Mouse (Mus musculus) neural tube, embryonic 12.5 days (tissue): ENCODE measurements around the gene Ppa2. TPM values are rescaled to one million over a fixed set of nuclear protein-coding genes. Genes with fewer than 3 reads are reported as not detected.

Experiments used
- ATAC-seq: fragments of 200-750 bp; cut with Nextera tagmentation; 2 replicates; pipeline ENCODE4 v1.8.0; 2017; ENCODE audit warnings: low read depth, mild to moderate bottlenecking, moderate TSS enrichment, moderate library complexity; ENCODE audit not compliant: low FRiP score
- H3K27ac ChIP-seq: fragments of 300-500 bp; sonication (generic); 2 replicates; pipeline ENCODE4 v1.5.1; 2016
- H3K27me3 ChIP-seq: fragments of 300-500 bp; sonication (generic); replicated peaks from 2 replicates; pipeline ENCODE4 v1.6.1; 2016; ENCODE audit warnings: mild to moderate bottlenecking
- H3K36me3 ChIP-seq: fragments of 300-500 bp; sonication (generic); 2 replicates; pipeline ENCODE4 v1.6.1; 2016; ENCODE audit warnings: mild to moderate bottlenecking
- H3K4me1 ChIP-seq: fragments of 300-500 bp; sonication (generic); 2 replicates; pipeline ENCODE4 v1.6.1; 2016
- H3K4me2 ChIP-seq: fragments of 300-500 bp; sonication (generic); replicated peaks from 2 replicates; pipeline ENCODE4 v1.6.1; 2016; ENCODE audit warnings: mild to moderate bottlenecking
- H3K4me3 ChIP-seq: fragments of 300-500 bp; sonication (generic); 2 replicates; pipeline ENCODE4 v1.5.1; 2016
- H3K9ac ChIP-seq: fragments of 300-500 bp; sonication (generic); 2 replicates; pipeline ENCODE4 v1.6.1; 2016; ENCODE audit warnings: mild to moderate bottlenecking
- H3K9me3 ChIP-seq: fragments of 300-500 bp; sonication (generic); 2 replicates; pipeline ENCODE4 v1.6.1; 2016; ENCODE audit warnings: mild to moderate bottlenecking
- WGBS: fragments of 180-500 bp; shearing (Covaris S2); methylation state at CpG from one replicate; pipeline ENCODE4 v1.1.7; 2016; 5-methylcytosine and 5-hydroxymethylcytosine counted together
- polyA plus RNA-seq: library from polyadenylated mRNA; unstranded; fragments of >200 nt; fragmentation: Nextera tagmentation; extraction: Ambion mirVana; gene quantifications from 2 replicates; pipeline ENCODE4 v1.2.1, GENCODE M21; 2016

Ppa2 gene
- polyA plus RNA-seq, 1 experiment from 2014 or later: 79.1 TPM

DNA sequence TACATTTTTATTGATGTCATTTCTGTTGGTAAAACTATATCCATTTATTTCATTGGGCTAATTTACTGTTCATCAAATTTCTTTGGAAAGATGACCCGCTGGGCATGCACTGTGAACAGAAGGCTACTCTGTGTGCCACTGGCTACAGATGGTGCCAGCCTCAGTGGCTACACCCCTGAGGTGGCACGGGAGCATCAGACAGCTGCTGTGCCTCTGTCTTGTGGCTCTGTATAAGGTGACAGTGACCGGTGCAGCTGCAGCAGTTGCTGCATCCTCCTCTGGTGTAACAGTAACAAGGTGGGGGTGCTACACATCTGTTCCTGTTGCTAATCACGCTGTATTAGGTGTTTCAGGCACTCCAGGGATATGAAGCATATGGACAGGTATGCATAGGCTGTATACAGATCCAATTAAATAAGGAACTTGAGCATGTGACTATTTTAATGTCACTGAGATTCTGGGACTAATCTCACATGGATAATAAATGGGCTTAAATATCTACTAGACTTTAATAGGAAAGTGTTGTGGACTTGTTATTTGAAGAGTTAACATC is 101.3 kb downstream of the Ppa2 start:
- Histone ChIP-seq H3K9ac (no peak overlapping the region), H3K9me3 (no peaks in the 10 kb centered on the region), H3K27me3 (no peaks in the 10 kb centered on the region), H3K4me1 (no peaks in the 10 kb centered on the region), H3K4me3 (no peak overlapping the region), H3K27ac (no peak overlapping the region), H3K4me2 (no peak overlapping the region), H3K36me3 (no peaks in the 10 kb centered on the region)
- WGBS: 80% methylated on average over 4 of the region's 4 CpGs
- ATAC-seq: no peak

DNA sequence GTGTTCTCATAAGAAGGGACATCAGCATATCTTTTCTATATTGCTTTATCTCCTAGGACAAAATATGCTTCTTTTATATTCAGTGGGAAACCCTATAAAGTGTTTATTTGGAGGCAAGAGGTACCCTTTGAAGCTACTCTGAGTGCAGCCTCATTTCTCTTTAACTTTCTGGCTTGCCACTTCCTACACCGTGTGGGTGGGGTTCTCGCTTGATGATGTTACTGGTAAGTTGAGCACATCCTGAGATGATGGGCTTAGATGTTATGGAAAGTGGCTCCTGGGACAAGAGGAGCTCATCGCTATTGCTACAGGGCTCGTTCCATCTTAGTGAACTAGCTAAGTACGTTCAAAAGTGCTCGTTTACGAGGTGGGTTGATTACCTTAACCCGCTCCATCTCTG is 101.9 kb downstream of the Ppa2 start:
- no peaks in the 10 kb centered on the region for H3K4me1 ChIP-seq
- ATAC-seq: no peak
- H3K36me3 ChIP-seq: no peaks in the 10 kb centered on the region
- no peak overlapping the region for H3K27ac ChIP-seq
- no peak overlapping the region for H3K9ac ChIP-seq
- no peak overlapping the region for H3K4me3 ChIP-seq
- H3K27me3 ChIP-seq: no peaks in the 10 kb centered on the region
- H3K4me2 ChIP-seq: no peak overlapping the region
- 76% methylated on average over 8 of the region's 8 CpGs for WGBS
- H3K9me3 ChIP-seq: no peaks in the 10 kb centered on the region

DNA sequence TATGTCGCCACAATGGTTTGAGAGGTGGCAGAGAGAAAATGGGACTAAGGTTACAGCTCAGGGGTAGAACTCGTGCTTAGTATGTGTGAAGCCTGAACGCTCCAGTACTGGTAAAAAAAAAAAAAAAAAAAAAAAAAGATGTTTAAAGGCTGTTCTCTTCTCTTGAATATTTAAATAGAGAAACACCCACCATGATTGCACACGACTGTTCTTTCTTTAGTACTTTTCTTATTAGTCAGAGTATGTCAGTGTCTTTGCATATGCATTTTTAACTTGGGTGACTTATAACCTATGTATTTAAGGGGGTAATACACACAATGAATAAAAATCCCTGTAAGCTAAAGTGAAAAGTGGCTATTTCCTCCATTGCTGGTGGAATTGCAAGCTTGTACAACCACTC is 104.8 kb downstream of the Ppa2 start:
- Histone ChIP-seq H3K27ac (no peak overlapping the region), H3K4me2 (no peak overlapping the region), H3K9ac (no peak overlapping the region), H3K36me3 (no peaks in the 10 kb centered on the region), H3K9me3 (no peaks in the 10 kb centered on the region), H3K4me3 (no peak overlapping the region), H3K4me1 (no peaks in the 10 kb centered on the region), H3K27me3 (no peaks in the 10 kb centered on the region)
- no peak for ATAC-seq
- 82% methylated on average over 4 of the region's 4 CpGs for WGBS

DNA sequence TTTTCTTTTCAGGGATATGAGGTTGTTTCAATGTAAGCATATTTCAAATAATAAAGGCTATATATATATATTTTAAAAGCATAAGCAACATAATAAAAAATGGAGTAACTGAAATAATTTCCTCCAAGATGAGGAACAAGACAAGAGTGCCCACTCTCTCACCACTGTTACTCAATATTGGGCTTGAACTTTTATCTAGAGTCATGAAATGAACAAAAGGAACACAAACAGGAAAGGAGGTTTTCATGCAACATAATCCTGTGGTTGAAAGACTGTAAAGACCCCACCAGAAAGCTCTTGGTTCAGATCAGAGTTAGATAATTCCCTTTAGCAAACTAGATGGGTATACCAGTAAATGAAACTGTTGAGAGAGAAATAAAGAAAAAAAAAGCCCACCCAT is 113.2 kb downstream of the Ppa2 start:
- no peak for ATAC-seq
- Histone ChIP-seq H3K4me3 (no peak overlapping the region), H3K9ac (no peak overlapping the region), H3K27ac (no peak overlapping the region), H3K27me3 (no peaks in the 10 kb centered on the region), H3K4me2 (no peak overlapping the region), H3K9me3 (no peaks in the 10 kb centered on the region), H3K36me3 (no peaks in the 10 kb centered on the region), H3K4me1 (no peaks in the 10 kb centered on the region)

Other genes starting within 250 kb of the Ppa2 start
- gene Ints12, start 218.3 kb upstream of the Ppa2 start, polyA plus RNA-seq: 22.7 and 23.5 TPM in 2 replicates
- gene Gstcd, start 218.1 kb upstream of the Ppa2 start, polyA plus RNA-seq: 4.9 and 7.4 TPM in 2 replicates
- not detected in 2 replicates for gene Arhgef38, start 75.2 kb upstream of the Ppa2 start, polyA plus RNA-seq
- 24.7 and 26.3 TPM in 2 replicates for gene Tet2, start 235.0 kb downstream of the Ppa2 start, polyA plus RNA-seq